Mouse (Mus musculus) intestine, postnatal 0 days (tissue): Measurements from ENCODE around the gene Morc3. TPM values are rescaled to one million over a fixed set of nuclear protein-coding genes. Genes with fewer than 3 reads are reported as not detected.
"Not testable (repeated sequence)": the region's sequence is repeated elsewhere in the genome, so short reads cannot be mapped to it uniquely, and the experiment has no call there.

Source experiments
- ATAC-seq: fragments of 200-750 bp; cut with Nextera tagmentation; 2 replicates; pipeline ENCODE4 v1.8.0; 2017; ENCODE audit warnings: mild to moderate bottlenecking, moderate TSS enrichment, moderate library complexity
- H3K27ac ChIP-seq: fragments of 300-500 bp; sonication (generic); 2 replicates; pipeline ENCODE4 v1.5.1; 2014; ENCODE audit warnings: mild to moderate bottlenecking, low read depth, low read length, moderate library complexity
- H3K27me3 ChIP-seq: fragments of 300-500 bp; sonication (generic); replicated peaks from 2 replicates; pipeline ENCODE4 v1.6.1; 2014; ENCODE audit warnings: low read length, mixed read lengths; ENCODE audit not compliant: control insufficient read depth, insufficient read depth
- H3K36me3 ChIP-seq: fragments of 300-500 bp; sonication (generic); 2 replicates; pipeline ENCODE4 v1.6.1; 2014; ENCODE audit warnings: mild to moderate bottlenecking, moderate library complexity; ENCODE audit not compliant: control insufficient read depth, insufficient read depth
- H3K4me1 ChIP-seq: fragments of 300-500 bp; sonication (generic); replicated peaks from 2 replicates; pipeline ENCODE4 v1.6.1; 2014; ENCODE audit warnings: antibody characterized with exemption, low read length, mixed read lengths; ENCODE audit not compliant: control insufficient read depth, insufficient read depth
- H3K4me2 ChIP-seq: fragments of 300-500 bp; sonication (generic); replicated peaks from 2 replicates; pipeline ENCODE4 v1.6.1; 2014; ENCODE audit warnings: low read depth, mild to moderate bottlenecking, moderate library complexity
- H3K4me3 ChIP-seq: fragments of 300-500 bp; sonication (generic); 2 replicates; pipeline ENCODE4 v1.5.1; 2014; ENCODE audit warnings: low read depth, low read length
- H3K9ac ChIP-seq: fragments of 300-500 bp; sonication (generic); 2 replicates; pipeline ENCODE4 v1.6.1; 2014; ENCODE audit warnings: mild to moderate bottlenecking, low read depth, low read length
- H3K9me3 ChIP-seq: fragments of 300-500 bp; sonication (generic); 2 replicates; pipeline ENCODE4 v1.6.1; 2016; ENCODE audit warnings: mixed run types; ENCODE audit not compliant: control insufficient read depth
- CTCF ChIP-seq: sonication (generic); IDR thresholded peaks from 2 replicates; pipeline ENCODE4 v1.5.1; 2016; ENCODE audit warnings: low read depth, mild to moderate bottlenecking, control low read depth, antibody characterized with exemption, moderate library complexity
- WGBS: fragments of 180-500 bp; shearing (Covaris S2); extraction: QIAGEN DNeasy Blood & Tissue Kit; methylation state at CpG from one replicate; pipeline ENCODE4 v1.1.7; 2014; 5-methylcytosine and 5-hydroxymethylcytosine counted together
- polyA plus RNA-seq: library from polyadenylated mRNA; unstranded; fragments of >200 nt; fragmentation: Nextera tagmentation; extraction: Ambion mirVana; gene quantifications from 2 replicates; pipeline ENCODE4 v1.2.1, GENCODE M21; 2015

Morc3 gene
- polyA plus RNA-seq, 1 experiment from 2014 or later, result 15.5 TPM

GRCm38 (mm10) chr16:93817371-93817770 lies 14.6 kb upstream of the Morc3 start:
- ATAC-seq, result no peak
- no peak for TF ChIP-seq CTCF
- no peaks in the 10 kb centered on the region for H3K9me3 ChIP-seq

GRCm38 (mm10) chr16:93818691-93819324 lies 13.1 kb upstream of the Morc3 start:
- Histone ChIP-seq H3K9me3 (no peaks in the 10 kb centered on the region), H3K9ac (no peak overlapping the region), H3K4me2 (peak overlapping the region; percentile 48), H3K27me3 (no peaks in the 10 kb centered on the region), H3K4me1 (no peaks in the 10 kb centered on the region; the same call in 1 of the 2 replicates), H3K27ac (peak overlapping the region; percentile 72), H3K36me3 (0 out of 2 replicates have a peak, but pooled peaks cover 5% of the 10 kb centered on the region), H3K4me3 (no peak overlapping the region)
- WGBS, result 10% methylated on average over 12 of the region's 12 CpGs
- TF ChIP-seq CTCF, result no peak
- ATAC-seq, result peak; percentile 69

More at GRCm38 (mm10) chr16:93817371-93817770, 14.6 kb upstream of the Morc3 start:
- Histone ChIP-seq H3K36me3 (peaks cover 9% of the 10 kb centered on the region), H3K27me3 (no peaks in the 10 kb centered on the region), H3K4me2 (0 out of 2 replicates have a peak overlapping the region, but pooled peaks have one; percentile 9), H3K27ac (peak overlapping the region; percentile 86), H3K4me1 (no peaks in the 10 kb centered on the region; the same call in 1 of the 2 replicates), H3K9ac (no peak overlapping the region), H3K4me3 (no peak overlapping the region)
- 52% methylated on average over 5 of the region's 5 CpGs for WGBS

GRCm38 (mm10) chr16:93819325-93819696 lies 12.6 kb upstream of the Morc3 start:
- H3K4me2 ChIP-seq, result peak overlapping the region; percentile 48
- no peaks in the 10 kb centered on the region for H3K9me3 ChIP-seq

GRCm38 (mm10) chr16:93820040-93820439 lies 11.9 kb upstream of the Morc3 start:
- WGBS, result 78% methylated on average over 1 of the region's 1 CpGs
- H3K27me3 ChIP-seq, result no peaks in the 10 kb centered on the region
- no peaks in the 10 kb centered on the region; the same call in 1 of the 2 replicates for H3K4me1 ChIP-seq
- no peaks in the 10 kb centered on the region for H3K36me3 ChIP-seq
- no peak overlapping the region for H3K9ac ChIP-seq
- no peak for TF ChIP-seq CTCF
- H3K27ac ChIP-seq, result no peak overlapping the region
- no peak overlapping the region for H3K4me3 ChIP-seq
- no peaks in the 10 kb centered on the region for H3K9me3 ChIP-seq
- no peak for ATAC-seq
- no peak overlapping the region for H3K4me2 ChIP-seq

More at GRCm38 (mm10) chr16:93819325-93819696, 12.6 kb upstream of the Morc3 start:
- no peak for TF ChIP-seq CTCF
- 39% methylated on average over 4 of the region's 4 CpGs for WGBS
- no peaks in the 10 kb centered on the region for H3K27me3 ChIP-seq
- H3K4me3 ChIP-seq, result no peak overlapping the region
- H3K9ac ChIP-seq, result no peak overlapping the region
- peak overlapping the region; percentile 72 for H3K27ac ChIP-seq
- no peak for ATAC-seq
- H3K4me1 ChIP-seq, result no peaks in the 10 kb centered on the region; the same call in 1 of the 2 replicates
- no peaks in the 10 kb centered on the region for H3K36me3 ChIP-seq

GRCm38 (mm10) chr16:93821706-93822105 lies 10.2 kb upstream of the Morc3 start:
- Histone ChIP-seq H3K27ac (no peak overlapping the region), H3K9me3 (no peaks in the 10 kb centered on the region), H3K4me2 (no peak overlapping the region), H3K4me3 (no peak overlapping the region), H3K9ac (no peak overlapping the region), H3K36me3 (no peaks in the 10 kb centered on the region), H3K27me3 (no peaks in the 10 kb centered on the region), H3K4me1 (no peaks in the 10 kb centered on the region; the same call in 1 of the 2 replicates)
- TF ChIP-seq CTCF, result no peak
- WGBS, result 94% methylated on average over 3 of the region's 3 CpGs
- ATAC-seq, result no peak

- WGBS, result 74% methylated on average over 5 of the region's 8 CpGs
- not testable (repeated sequence) for ATAC-seq
These were observed 9.3 kb upstream of the Morc3 start for GRCm38 (mm10) chr16:93822433-93823225.

More at GRCm38 (mm10) chr16:93822433-93823225, 9.3 kb upstream of the Morc3 start:
- H3K9ac ChIP-seq, H3K36me3 ChIP-seq, H3K27ac ChIP-seq, H3K27me3 ChIP-seq, H3K4me1 ChIP-seq, H3K4me2 ChIP-seq, H3K9me3 ChIP-seq, H3K4me3 ChIP-seq: not testable (repeated sequence)
